Mouse (Mus musculus) left cerebral cortex, adult 2 months (tissue): ENCODE measurements around the gene Tmed4. TPM values are rescaled to one million over a fixed set of nuclear protein-coding genes. Genes with fewer than 3 reads are reported as not detected.
"Not testable (repeated sequence)": the region's sequence is repeated elsewhere in the genome, so short reads cannot be mapped to it uniquely, and the experiment has no call there.

Experiments used
- DNase-seq, 2 experiments: peaks; one replicate each; pipeline ENCODE4 v3.0.0; 2021 to 2022; ENCODE audit warnings: low spot score in 2 of 2, mixed read lengths in 1 of 2; ENCODE audit errors: extremely low spot score in 1 of 2
- H3K27ac ChIP-seq: fragments of 200-600 bp; 2 replicates; pipeline ENCODE4 v1.8.1; 2022
- H3K4me3 ChIP-seq: fragments of 200-600 bp; 2 replicates; pipeline ENCODE4 v1.8.1; 2022
- CTCF ChIP-seq: fragments of 200-600 bp; IDR thresholded peaks from 2 replicates; pipeline ENCODE4 v1.8.1; 2022; ENCODE audit warnings: antibody characterized with exemption, mild to moderate bottlenecking, moderate library complexity
- intact Hi-C: fragments of 180-260 bp; cut with DNase I; formaldehyde crosslinking; loops from one replicate; pipeline ENCODE4 v1.15.1; 2025
- total RNA-seq, 2 experiments: library from RNA; stranded (reverse); gene quantifications; 2 replicates each; pipeline ENCODE4 v1.2.3; 2021

The Tmed4 gene
- total RNA-seq, 2 experiments from 2014 or later = 96.2 to 102 TPM

- peak within 1 kb of the TSS; percentile 92 for H3K27ac ChIP-seq
- intact Hi-C loops = loop anchor here (2.0 to 10.0 kb wide), 2 partner anchors 67 to 303 kb away; partner anchors contain the start of genes A730071L15Rik and Nudcd3
- H3K4me3 ChIP-seq = peak within 1 kb of the TSS; percentile 97
- no peak for TF ChIP-seq CTCF
- DNase-seq = peak; percentile 85 to 88
Measured at GRCm38 (mm10) chr11:6267320-6268254, 7.1 kb downstream of the Tmed4 start, which contains the start of gene Ddx56. TSS of gene Ddx56 (minus strand) at chr11:6267772.

GRCm38 (mm10) chr11:6266621-6267020 is 8.0 kb downstream of the Tmed4 start:
- Histone ChIP-seq H3K27ac (no peak overlapping the region), H3K4me3 (peak overlapping the region; percentile 97)
- DNase-seq = no peak
- no peak for TF ChIP-seq CTCF
- intact Hi-C loops = loop anchor here (2.0 to 10.0 kb wide), 2 partner anchors 66 to 302 kb away; partner anchors contain the start of genes A730071L15Rik and Nudcd3

- intact Hi-C loops = loop anchor here (5.0 to 10.0 kb wide), 2 partner anchors 269 to 297 kb away; no protein-coding TSS in a partner anchor
- H3K27ac ChIP-seq = no peak overlapping the region
- H3K4me3 ChIP-seq = no peak overlapping the region
- peak; percentile 57 to 75 for DNase-seq
- TF ChIP-seq CTCF = peak; percentile 97
Measured at GRCm38 (mm10) chr11:6261434-6262082, 13.1 kb downstream of the Tmed4 start.

- H3K4me3 ChIP-seq = no peak overlapping the region
- H3K27ac ChIP-seq = no peak overlapping the region
- DNase-seq = no peak
- TF ChIP-seq CTCF = no peak
- intact Hi-C loops = no loop called here
Measured at GRCm38 (mm10) chr11:6259413-6259812, 15.3 kb downstream of the Tmed4 start.

- intact Hi-C loops = no loop called here
- no peak overlapping the region for H3K4me3 ChIP-seq
- no peak overlapping the region for H3K27ac ChIP-seq
- no peak for TF ChIP-seq CTCF
- DNase-seq = no peak
Measured at GRCm38 (mm10) chr11:6256490-6257072, 18.1 kb downstream of the Tmed4 start.

GRCm38 (mm10) chr11:6254602-6255001 is 20.1 kb downstream of the Tmed4 start:
- H3K27ac ChIP-seq, H3K4me3 ChIP-seq, DNase-seq, intact Hi-C loops: not testable (repeated sequence)

- intact Hi-C loops = no loop called here
- no peak overlapping the region for H3K27ac ChIP-seq
- DNase-seq = no peak
- H3K4me3 ChIP-seq = no peak overlapping the region
- no peak for TF ChIP-seq CTCF
Measured at GRCm38 (mm10) chr11:6252824-6253223, 21.8 kb downstream of the Tmed4 start.

- Histone ChIP-seq H3K4me3 (no peak overlapping the region), H3K27ac (no peak overlapping the region)
- TF ChIP-seq CTCF = no peak
- intact Hi-C loops = no loop called here
- no peak for DNase-seq
Measured at GRCm38 (mm10) chr11:6252248-6252647, 22.4 kb downstream of the Tmed4 start.

GRCm38 (mm10) chr11:6244707-6245106 is 30.0 kb downstream of the Tmed4 start:
- intact Hi-C loops = no loop called here
- TF ChIP-seq CTCF = no peak
- DNase-seq = no peak
- no peak overlapping the region for H3K4me3 ChIP-seq
- no peak overlapping the region for H3K27ac ChIP-seq

GRCm38 (mm10) chr11:6233025-6233424 is 41.6 kb downstream of the Tmed4 start:
- H3K27ac ChIP-seq = no peak overlapping the region

GRCm38 (mm10) chr11:6230012-6230411 is 44.7 kb downstream of the Tmed4 start, which contains the start of gene Npc1l1:
TSS of gene Npc1l1 (minus strand) at chr11:6230143.
- intact Hi-C loops = loop anchor here (10.0 kb wide), 1 partner anchor 405 kb away; no protein-coding TSS in a partner anchor
- H3K4me3 ChIP-seq = no peak within 1 kb of the TSS
- TF ChIP-seq CTCF = no peak
- DNase-seq = no peak
- H3K27ac ChIP-seq = no peak within 1 kb of the TSS

More at GRCm38 (mm10) chr11:6233025-6233424, 41.6 kb downstream of the Tmed4 start:
- H3K4me3 ChIP-seq = no peak overlapping the region
- TF ChIP-seq CTCF = no peak
- DNase-seq = no peak
- intact Hi-C loops = loop anchor here (10.0 kb wide), 1 partner anchor 408 kb away; no protein-coding TSS in a partner anchor
